Mouse (Mus musculus) megakaryocyte, adult 5-6 weeks (primary cell): ENCODE measurements around the gene Rbfox2. TPM values are rescaled to one million over a fixed set of nuclear protein-coding genes. Genes with fewer than 3 reads are reported as not detected.
"Not testable (repeated sequence)": the region's sequence is repeated elsewhere in the genome, so short reads cannot be mapped to it uniquely, and the experiment has no call there.

ENCODE experiments used
- ATAC-seq: 2 replicates; pipeline ENCODE4 v1.8.0; 2016; ENCODE audit warnings: mild to moderate bottlenecking, inconsistent platforms; ENCODE audit not compliant: poor library complexity, severe bottlenecking
- total RNA-seq, 2 experiments: library from RNA; stranded (forward) in 1 of 2; stranded (reverse) in 1 of 2; fragments of 153-499, 151-499 nt in 1 of 2; fragments of 221-1000, 200-1000 nt in 1 of 2; gene quantifications; 2 replicates each; pipeline versions ENCODE4 v1.2.3 to v1.2.4; 2015 to 2017

Rbfox2 gene
- total RNA-seq, 2 experiments from 2014 or later: 0.13 to 0.51 TPM

- no peak for ATAC-seq
These were observed 29.7 kb downstream of the Rbfox2 start for GRCm38 (mm10) chr15:77276838-77277725.

GRCm38 (mm10) chr15:77276300-77276699 is 30.5 kb downstream of the Rbfox2 start:
- no peak for ATAC-seq

GRCm38 (mm10) chr15:77275572-77275971 is 31.2 kb downstream of the Rbfox2 start:
- ATAC-seq: no peak

- ATAC-seq: no peak
These were observed 32.9 kb downstream of the Rbfox2 start for GRCm38 (mm10) chr15:77273947-77274346.

GRCm38 (mm10) chr15:77271285-77271684 is 35.5 kb downstream of the Rbfox2 start:
- no peak for ATAC-seq

GRCm38 (mm10) chr15:77269496-77269895 is 37.3 kb downstream of the Rbfox2 start:
- ATAC-seq: not testable (repeated sequence)

- no peak for ATAC-seq
These were observed 38.4 kb downstream of the Rbfox2 start for GRCm38 (mm10) chr15:77268415-77268814.

- ATAC-seq: no peak
These were observed 41.5 kb downstream of the Rbfox2 start for GRCm38 (mm10) chr15:77265318-77265717.

- no peak for ATAC-seq
These were observed 42.5 kb downstream of the Rbfox2 start for GRCm38 (mm10) chr15:77264314-77264713.

GRCm38 (mm10) chr15:77262782-77263181 is 44.0 kb downstream of the Rbfox2 start:
- no peak for ATAC-seq

- no peak for ATAC-seq
These were observed 49.2 kb downstream of the Rbfox2 start for GRCm38 (mm10) chr15:77257437-77258229.

- no peak for ATAC-seq
These were observed 50.0 kb downstream of the Rbfox2 start for GRCm38 (mm10) chr15:77256782-77257181.

GRCm38 (mm10) chr15:77254636-77255035 is 52.2 kb downstream of the Rbfox2 start:
- no peak for ATAC-seq

GRCm38 (mm10) chr15:77254128-77254527 is 52.7 kb downstream of the Rbfox2 start:
- no peak for ATAC-seq

- ATAC-seq: no peak
These were observed 55.1 kb downstream of the Rbfox2 start for GRCm38 (mm10) chr15:77251706-77252105.

- ATAC-seq: no peak
These were observed 56.0 kb downstream of the Rbfox2 start for GRCm38 (mm10) chr15:77250806-77251205.

- ATAC-seq: no peak
These were observed 57.4 kb downstream of the Rbfox2 start for GRCm38 (mm10) chr15:77249421-77249820.

GRCm38 (mm10) chr15:77245418-77246365 is 61.1 kb downstream of the Rbfox2 start:
- no peak for ATAC-seq

GRCm38 (mm10) chr15:77244634-77245033 is 62.2 kb downstream of the Rbfox2 start:
- no peak for ATAC-seq

- no peak for ATAC-seq
These were observed 62.8 kb downstream of the Rbfox2 start for GRCm38 (mm10) chr15:77243876-77244560.
